Mouse (Mus musculus): Measurements from ENCODE around the gene Abca17. TPM values are rescaled to one million over a fixed set of nuclear protein-coding genes. Genes with fewer than 3 reads are reported as not detected.

The Abca17 gene
- polyA plus RNA-seq, 1 experiment from 2014 or later = not detected

- WGBS = 91% methylated on average over 8 of the region's 8 CpGs
- Histone ChIP-seq H3K27me3 (no peaks in the 10 kb centered on the region), H3K4me3 (no peak overlapping the region), H3K9me3 (no peaks in the 10 kb centered on the region), H3K27ac (no peak overlapping the region), H3K9ac (no peak overlapping the region), H3K4me1 (no peaks in the 10 kb centered on the region), H3K36me3 (peaks cover 84% of the 10 kb centered on the region), H3K4me2 (no peak overlapping the region)
- no peak for ATAC-seq (ENCODE audit: insufficient number of reproducible peaks, low FRiP score, low TSS enrichment, low read depth)
These were observed 124.1 kb downstream of the Abca17 start for GRCm38 (mm10) chr17:24226721-24227120.

- Histone ChIP-seq H3K4me3 (no peak overlapping the region), H3K27me3 (no peaks in the 10 kb centered on the region), H3K27ac (no peak overlapping the region), H3K4me1 (peaks cover 4% of the 10 kb centered on the region), H3K9ac (no peak overlapping the region), H3K9me3 (no peaks in the 10 kb centered on the region), H3K4me2 (no peak overlapping the region), H3K36me3 (peaks cover 77% of the 10 kb centered on the region)
- no peak for ATAC-seq (ENCODE audit: insufficient number of reproducible peaks, low FRiP score, low TSS enrichment, low read depth)
- 91% methylated on average over 5 of the region's 5 CpGs for WGBS
These were observed 125.0 kb downstream of the Abca17 start for GRCm38 (mm10) chr17:24225851-24226250.

- peaks cover 67% of the 10 kb centered on the region for H3K36me3 ChIP-seq
- no peak overlapping the region for H3K4me3 ChIP-seq
- H3K9ac ChIP-seq = no peak overlapping the region
- WGBS = 81% methylated on average over 10 of the region's 10 CpGs
- no peak overlapping the region for H3K27ac ChIP-seq
- H3K4me2 ChIP-seq = no peak overlapping the region
- no peak for ATAC-seq (ENCODE audit: insufficient number of reproducible peaks, low FRiP score, low TSS enrichment, low read depth)
- H3K27me3 ChIP-seq = no peaks in the 10 kb centered on the region
- H3K4me1 ChIP-seq = peaks cover 11% of the 10 kb centered on the region
- no peaks in the 10 kb centered on the region for H3K9me3 ChIP-seq
These were observed 126.1 kb downstream of the Abca17 start for GRCm38 (mm10) chr17:24224741-24225140.

GRCm38 (mm10) chr17:24223513-24223912 is 127.4 kb downstream of the Abca17 start:
- ATAC-seq (ENCODE audit: insufficient number of reproducible peaks, low FRiP score, low TSS enrichment, low read depth) = no peak
- Histone ChIP-seq H3K4me3 (no peak overlapping the region), H3K36me3 (peaks cover 58% of the 10 kb centered on the region), H3K9me3 (no peaks in the 10 kb centered on the region), H3K27ac (no peak overlapping the region), H3K9ac (no peak overlapping the region), H3K27me3 (no peaks in the 10 kb centered on the region), H3K4me1 (peaks cover 17% of the 10 kb centered on the region), H3K4me2 (no peak overlapping the region)
- 89% methylated on average over 5 of the region's 5 CpGs for WGBS

GRCm38 (mm10) chr17:24222653-24223052 is 128.2 kb downstream of the Abca17 start:
- H3K4me3 ChIP-seq = no peak overlapping the region
- peaks cover 58% of the 10 kb centered on the region for H3K36me3 ChIP-seq
- 57% methylated on average over 6 of the region's 6 CpGs for WGBS
- H3K27me3 ChIP-seq = no peaks in the 10 kb centered on the region
- H3K27ac ChIP-seq = 0 out of 2 replicates have a peak overlapping the region, but pooled peaks have one; percentile 47
- H3K4me2 ChIP-seq = no peak overlapping the region
- H3K9ac ChIP-seq = no peak overlapping the region
- H3K4me1 ChIP-seq = peaks cover 17% of the 10 kb centered on the region
- H3K9me3 ChIP-seq = no peaks in the 10 kb centered on the region
- no peak for ATAC-seq (ENCODE audit: insufficient number of reproducible peaks, low FRiP score, low TSS enrichment, low read depth)

- Histone ChIP-seq H3K36me3 (peaks cover 58% of the 10 kb centered on the region), H3K27ac (peak within 1 kb of the TSS; percentile 81), H3K9me3 (no peaks in the 10 kb centered on the region), H3K4me1 (peaks cover 17% of the 10 kb centered on the region), H3K27me3 (no peaks in the 10 kb centered on the region), H3K4me3 (peak within 1 kb of the TSS; percentile 83), H3K4me2 (peak within 1 kb of the TSS; percentile 81), H3K9ac (peak within 1 kb of the TSS; percentile 78)
- WGBS = 6% methylated on average over 41 of the region's 41 CpGs
- peak; percentile 87 for ATAC-seq (ENCODE audit: insufficient number of reproducible peaks, low FRiP score, low TSS enrichment, low read depth)
These were observed 130.1 kb downstream of the Abca17 start, which contains the start of gene Tedc2 for GRCm38 (mm10) chr17:24220435-24221411. Gene Tedc2, minus strand, starts transcription at chr17:24220851.

- no peak for ATAC-seq (ENCODE audit: insufficient number of reproducible peaks, low FRiP score, low TSS enrichment, low read depth)
- WGBS = 65% methylated on average over 4 of the region's 4 CpGs
- Histone ChIP-seq H3K4me1 (peaks cover 29% of the 10 kb centered on the region), H3K9ac (no peak overlapping the region), H3K27me3 (no peaks in the 10 kb centered on the region), H3K4me2 (no peak overlapping the region), H3K36me3 (peaks cover 38% of the 10 kb centered on the region), H3K27ac (no peak overlapping the region), H3K4me3 (no peak overlapping the region), H3K9me3 (no peaks in the 10 kb centered on the region)
These were observed 134.0 kb downstream of the Abca17 start for GRCm38 (mm10) chr17:24216836-24217235.

Small RNA genes within 50 kb of the gene (microRNA-seq; reads per million reads assigned to microRNA genes)
- gene Gm24427 (not detected), gene Mir5134 (0.82 reads per million), gene Mir6965 (1.2 reads per million)

Other genes with a start within 250 kb of the Abca17 start
- gene Pdpk1, start 200.1 kb downstream of the Abca17 start, polyA plus RNA-seq (2015; fragmentation: Nextera tagmentation; extraction: Ambion mirVana) = 38.6 and 50.0 TPM in 2 replicates
- 30.0 and 30.7 TPM in 2 replicates for gene Amdhd2, start 187.3 kb downstream of the Abca17 start, polyA plus RNA-seq (2015; fragmentation: Nextera tagmentation; extraction: Ambion mirVana)
- 488 and 521 TPM in 2 replicates for gene Atp6v0c, start 181.4 kb downstream of the Abca17 start, polyA plus RNA-seq (2015; fragmentation: Nextera tagmentation; extraction: Ambion mirVana)
- gene Tbc1d24, start 145.5 kb downstream of the Abca17 start, polyA plus RNA-seq (2015; fragmentation: Nextera tagmentation; extraction: Ambion mirVana) = 7.3 and 7.4 TPM in 2 replicates
- 8.8 and 13.8 TPM in 2 replicates for gene Ntn3, start 141.5 kb downstream of the Abca17 start, polyA plus RNA-seq (2015; fragmentation: Nextera tagmentation; extraction: Ambion mirVana)
- 10.3 and 11.4 TPM in 2 replicates for gene Tedc2, start 130.2 kb downstream of the Abca17 start, polyA plus RNA-seq (2015; fragmentation: Nextera tagmentation; extraction: Ambion mirVana)
- 45.0 and 47.9 TPM in 2 replicates for gene Ccnf, start 99.6 kb downstream of the Abca17 start, polyA plus RNA-seq (2015; fragmentation: Nextera tagmentation; extraction: Ambion mirVana)
- gene Abca3, start 882 bp upstream of the Abca17 start, polyA plus RNA-seq (2015; fragmentation: Nextera tagmentation; extraction: Ambion mirVana) = 8.0 and 9.3 TPM in 2 replicates
- 244 and 255 TPM in 2 replicates for gene Rnps1, start 63.5 kb upstream of the Abca17 start, polyA plus RNA-seq (2015; fragmentation: Nextera tagmentation; extraction: Ambion mirVana)
- gene Eci1, start 75.6 kb upstream of the Abca17 start, polyA plus RNA-seq (2015; fragmentation: Nextera tagmentation; extraction: Ambion mirVana) = 68.2 and 69.0 TPM in 2 replicates
- 13.3 and 16.6 TPM in 2 replicates for gene Dnase1l2, start 92.0 kb upstream of the Abca17 start, polyA plus RNA-seq (2015; fragmentation: Nextera tagmentation; extraction: Ambion mirVana)
- 36.3 and 37.5 TPM in 2 replicates for gene E4f1, start 119.2 kb upstream of the Abca17 start, polyA plus RNA-seq (2015; fragmentation: Nextera tagmentation; extraction: Ambion mirVana)
- 47.9 and 51.1 TPM in 2 replicates for gene Pgp, start 119.3 kb upstream of the Abca17 start, polyA plus RNA-seq (2015; fragmentation: Nextera tagmentation; extraction: Ambion mirVana)
- gene Bricd5, start 122.8 kb upstream of the Abca17 start, polyA plus RNA-seq (2015; fragmentation: Nextera tagmentation; extraction: Ambion mirVana) = not detected in 2 replicates
- gene Mlst8, start 128.0 kb upstream of the Abca17 start, polyA plus RNA-seq (2015; fragmentation: Nextera tagmentation; extraction: Ambion mirVana) = 26.2 and 30.5 TPM in 2 replicates
- gene Caskin1, start 137.5 kb upstream of the Abca17 start, polyA plus RNA-seq (2015; fragmentation: Nextera tagmentation; extraction: Ambion mirVana) = 2.8 and 3.0 TPM in 2 replicates
- gene Traf7, start 176.9 kb upstream of the Abca17 start, polyA plus RNA-seq (2015; fragmentation: Nextera tagmentation; extraction: Ambion mirVana) = 89.8 and 104 TPM in 2 replicates
- 3.0 and 3.8 TPM in 2 replicates for gene Rab26, start 183.1 kb upstream of the Abca17 start, polyA plus RNA-seq (2015; fragmentation: Nextera tagmentation; extraction: Ambion mirVana)
- gene Pkd1, start 198.8 kb upstream of the Abca17 start, polyA plus RNA-seq (2015; fragmentation: Nextera tagmentation; extraction: Ambion mirVana) = 32.1 and 37.9 TPM in 2 replicates

All from limb, embryonic 15.5 days (tissue).